Mouse (Mus musculus) stomach, postnatal 0 days (tissue): ENCODE measurements around the gene Fbxo10. TPM values are rescaled to one million over a fixed set of nuclear protein-coding genes. Genes with fewer than 3 reads are reported as not detected.

Experiments used
- ATAC-seq: fragments of 200-750 bp; cut with Nextera tagmentation; 2 replicates; pipeline ENCODE4 v1.8.0; 2017; ENCODE audit not compliant: low FRiP score, low TSS enrichment
- DNase-seq: peaks from one replicate; pipeline ENCODE4 v3.0.0-alpha.2; 2016; ENCODE audit warnings: low spot score
- H3K27ac ChIP-seq: fragments of 300-500 bp; sonication (generic); replicated peaks from 2 replicates; pipeline ENCODE4 v1.5.1; 2014; ENCODE audit warnings: mild to moderate bottlenecking, control low read depth
- H3K27me3 ChIP-seq: fragments of 300-500 bp; sonication (generic); 2 replicates; pipeline ENCODE4 v1.6.1; 2014; ENCODE audit warnings: low read length; ENCODE audit not compliant: control insufficient read depth, insufficient read depth
- H3K36me3 ChIP-seq: fragments of 300-500 bp; sonication (generic); 2 replicates; pipeline ENCODE4 v1.6.1; 2014; ENCODE audit warnings: low read length, mixed read lengths; ENCODE audit not compliant: control insufficient read depth, insufficient read depth
- H3K4me1 ChIP-seq: fragments of 300-500 bp; sonication (generic); replicated peaks from 2 replicates; pipeline ENCODE4 v1.6.1; 2014; ENCODE audit warnings: antibody characterized with exemption; ENCODE audit not compliant: control insufficient read depth, insufficient read depth
- H3K4me2 ChIP-seq: fragments of 300-500 bp; sonication (generic); replicated peaks from 2 replicates; pipeline ENCODE4 v1.6.1; 2014; ENCODE audit warnings: low read depth, mild to moderate bottlenecking, control low read depth, moderate library complexity
- H3K4me3 ChIP-seq: fragments of 300-500 bp; sonication (generic); 2 replicates; pipeline ENCODE4 v1.5.1; 2014; ENCODE audit warnings: low read depth, low read length, control low read depth
- H3K9ac ChIP-seq: fragments of 300-500 bp; sonication (generic); 2 replicates; pipeline ENCODE4 v1.6.1; 2014; ENCODE audit warnings: mild to moderate bottlenecking, low read length, control low read depth, mixed read lengths
- H3K9me3 ChIP-seq: fragments of 300-500 bp; sonication (generic); 2 replicates; pipeline ENCODE4 v1.6.1; 2016; ENCODE audit warnings: low read length; ENCODE audit not compliant: control insufficient read depth
- CTCF ChIP-seq: IDR thresholded peaks from 2 replicates; pipeline ENCODE4 v1.5.1; 2016; ENCODE audit warnings: antibody characterized with exemption, low read depth, mild to moderate bottlenecking, moderate library complexity
- EP300 ChIP-seq: optimal IDR thresholded peaks from 2 replicates; pipeline ENCODE3; 2016; ENCODE audit warnings: antibody characterized with exemption
- WGBS: fragments of 180-500 bp; shearing (Covaris S2); extraction: QIAGEN DNeasy Blood & Tissue Kit; methylation state at CpG from one replicate; pipeline ENCODE4 v1.1.7; 2014; 5-methylcytosine and 5-hydroxymethylcytosine counted together
- polyA plus RNA-seq: library from polyadenylated mRNA; unstranded; fragments of >200 nt; fragmentation: Nextera tagmentation; extraction: Ambion mirVana; gene quantifications from 2 replicates; pipeline ENCODE4 v1.2.1, GENCODE M21; 2015

The Fbxo10 gene
- polyA plus RNA-seq, result 3.7 and 4.1 TPM in 2 replicates

DNA sequence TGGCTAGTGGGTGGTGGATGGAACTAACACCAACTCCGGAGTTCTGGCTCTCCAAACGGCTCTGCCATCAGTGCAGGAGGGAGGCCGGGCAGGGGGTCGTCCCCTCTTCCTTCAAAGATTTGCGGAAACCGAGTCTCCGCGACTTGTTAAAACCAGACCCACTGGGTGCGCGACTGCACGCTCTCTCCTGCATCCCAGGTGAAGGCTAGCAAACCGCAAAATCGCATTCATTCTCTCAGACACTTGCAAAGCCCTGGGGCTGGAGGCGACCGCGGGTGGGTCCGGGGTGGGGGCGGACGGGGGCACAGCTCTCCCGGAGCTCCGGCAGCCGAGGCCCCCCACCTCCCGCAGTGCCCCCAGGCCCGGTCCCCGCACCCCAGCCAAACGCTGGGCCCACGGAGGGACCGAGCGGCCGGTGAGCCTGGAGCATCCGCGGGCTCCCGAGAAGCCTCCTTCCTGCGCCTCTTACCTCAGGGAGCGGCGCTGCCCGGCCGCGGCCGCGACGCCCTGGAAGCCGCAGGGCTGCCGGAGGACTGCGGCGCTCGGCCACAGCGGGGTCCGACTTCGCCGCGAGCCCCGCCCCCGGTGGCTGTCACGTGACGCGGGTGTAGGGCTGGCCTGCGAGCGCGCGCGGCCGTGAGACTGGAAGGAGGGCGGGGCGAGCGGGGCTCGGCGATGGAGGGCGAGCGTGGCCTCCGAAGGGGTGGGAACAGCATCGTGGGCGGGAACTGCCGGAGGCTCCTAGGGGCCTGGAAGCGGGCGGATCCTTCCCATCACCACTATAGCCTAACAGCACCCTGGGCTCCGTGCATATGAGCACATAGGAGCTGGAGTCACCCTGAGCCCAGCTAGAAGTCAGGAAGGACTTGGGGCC is at the start of gene Fbxo10:
Gene Fbxo10 (minus strand): TSS at position 584 of the 874 bp plus-strand sequence.
- no peaks in the 10 kb centered on the region for H3K27me3 ChIP-seq

DNA sequence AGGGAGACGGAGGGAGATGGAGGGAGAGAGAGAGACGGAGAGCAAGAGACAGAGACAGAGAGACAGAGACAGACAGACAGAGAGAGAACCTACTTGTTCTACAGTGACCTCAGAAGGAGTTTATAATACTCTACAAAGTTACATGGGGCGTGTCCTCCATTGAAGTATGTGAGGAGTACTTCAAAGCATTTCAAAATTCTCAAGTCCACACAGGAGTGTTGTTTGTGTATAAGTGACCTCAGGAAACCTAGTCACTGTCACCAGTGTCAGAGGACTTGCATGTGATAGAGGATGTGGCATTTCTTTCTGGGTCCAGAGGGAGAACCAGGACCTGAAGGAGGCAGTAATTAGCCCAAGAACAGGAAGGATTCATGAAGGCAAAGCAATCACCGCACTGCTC is 46.6 kb upstream of the Fbxo10 start:
- no peaks in the 10 kb centered on the region for H3K27me3 ChIP-seq
- H3K9me3 ChIP-seq, result no peaks in the 10 kb centered on the region
- no peaks in the 10 kb centered on the region for H3K36me3 ChIP-seq
- DNase-seq (no peak), ATAC-seq (no peak)
- no peaks in the 10 kb centered on the region for H3K4me1 ChIP-seq
- H3K9ac ChIP-seq, result no peak overlapping the region
- TF ChIP-seq EP300 (no peak), CTCF (no peak)
- no peak overlapping the region for H3K4me3 ChIP-seq
- H3K27ac ChIP-seq, result no peak overlapping the region
- WGBS, result 55% methylated on average over 4 of the region's 4 CpGs
- H3K4me2 ChIP-seq, result no peak overlapping the region

More for the DNA sequence above, at the start of gene Fbxo10:
- ATAC-seq, result peak; percentile 95
- Histone ChIP-seq H3K4me2 (peak within 1 kb of the TSS; percentile 93), H3K36me3 (no peaks in the 10 kb centered on the region), H3K9me3 (no peaks in the 10 kb centered on the region), H3K4me3 (peak within 1 kb of the TSS; percentile 80), H3K9ac (peak within 1 kb of the TSS; percentile 89), H3K27ac (peak within 1 kb of the TSS; percentile 77), H3K4me1 (0 out of 2 replicates have a peak, but pooled peaks cover 4% of the 10 kb centered on the region)
- TF ChIP-seq EP300 (no peak), CTCF (no peak)
- peak; percentile 92 for DNase-seq
- WGBS, result under 1% methylated on average over 59 of the region's 77 CpGs

DNA sequence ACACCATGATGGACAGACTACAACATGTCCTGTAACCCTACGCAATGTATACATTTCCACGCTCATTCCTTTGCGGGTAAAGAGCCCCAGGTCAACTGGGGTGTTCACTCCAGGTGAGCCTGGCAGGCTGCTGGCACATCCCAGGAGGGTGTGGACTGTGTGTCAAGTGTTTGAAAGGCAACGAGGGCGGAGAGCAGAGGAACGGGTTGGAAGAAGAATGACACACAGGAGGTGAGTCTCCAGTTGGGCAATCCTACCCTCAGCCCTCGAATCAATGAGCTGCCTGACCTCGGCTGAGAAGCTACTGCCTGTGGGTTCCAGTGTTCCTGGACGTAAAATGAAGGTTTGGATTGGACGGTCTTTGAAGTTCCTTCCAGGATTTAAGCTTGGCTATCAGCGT is 36.9 kb upstream of the Fbxo10 start:
- Histone ChIP-seq H3K27ac (no peak overlapping the region), H3K9ac (no peak overlapping the region), H3K4me1 (no peaks in the 10 kb centered on the region), H3K4me2 (no peak overlapping the region), H3K9me3 (no peaks in the 10 kb centered on the region), H3K27me3 (no peaks in the 10 kb centered on the region), H3K36me3 (no peaks in the 10 kb centered on the region), H3K4me3 (no peak overlapping the region)
- TF ChIP-seq CTCF, result no peak
- peak; percentile 24 for DNase-seq
- ATAC-seq, result peak; percentile 85
- WGBS, result 72% methylated on average over 11 of the region's 11 CpGs

DNA sequence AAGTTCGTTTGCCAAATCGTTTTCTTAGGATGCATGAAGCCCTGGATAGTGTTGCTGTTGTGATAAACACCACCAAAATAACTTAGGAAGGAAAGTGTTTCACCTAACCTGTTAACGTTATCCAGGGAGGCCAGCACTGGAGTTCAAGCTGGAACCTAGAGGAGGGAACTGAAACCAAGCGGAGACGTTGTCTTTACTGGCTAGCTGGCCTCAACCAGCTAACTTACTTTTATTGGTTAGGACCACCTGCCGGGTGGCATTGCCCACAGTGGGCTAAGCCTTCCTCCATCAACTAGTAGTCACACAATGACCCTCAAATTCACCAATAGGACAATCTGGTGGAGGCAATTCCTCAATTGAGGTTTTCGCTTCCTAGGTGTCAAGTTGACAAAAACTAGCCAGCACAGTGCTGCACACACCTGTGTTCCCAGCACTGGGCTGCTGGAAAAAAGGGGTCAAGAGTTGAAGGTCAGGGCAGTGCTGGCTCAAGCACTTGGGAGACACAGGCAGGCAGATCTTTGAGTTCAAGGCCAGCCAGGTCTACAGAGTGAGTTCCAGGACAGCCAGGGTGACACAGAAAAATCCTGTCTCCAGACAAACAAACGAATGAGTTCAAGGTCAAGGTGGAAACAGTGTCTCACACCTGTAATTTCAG is 24.2 kb upstream of the Fbxo10 start:
- Histone ChIP-seq H3K27me3 (no peaks in the 10 kb centered on the region), H3K27ac (no peak overlapping the region), H3K36me3 (peaks cover 2% of the 10 kb centered on the region; the same call in 1 of the 2 replicates), H3K4me3 (no peak overlapping the region), H3K9me3 (no peaks in the 10 kb centered on the region), H3K4me1 (no peaks in the 10 kb centered on the region), H3K4me2 (peak overlapping the region; percentile 15; the same call in 1 of the 2 replicates), H3K9ac (no peak overlapping the region)
- ATAC-seq (no peak), DNase-seq (no peak)
- TF ChIP-seq CTCF, result no peak
- no peak for TF ChIP-seq EP300
- WGBS, result 63% methylated on average over 8 of the region's 8 CpGs

DNA sequence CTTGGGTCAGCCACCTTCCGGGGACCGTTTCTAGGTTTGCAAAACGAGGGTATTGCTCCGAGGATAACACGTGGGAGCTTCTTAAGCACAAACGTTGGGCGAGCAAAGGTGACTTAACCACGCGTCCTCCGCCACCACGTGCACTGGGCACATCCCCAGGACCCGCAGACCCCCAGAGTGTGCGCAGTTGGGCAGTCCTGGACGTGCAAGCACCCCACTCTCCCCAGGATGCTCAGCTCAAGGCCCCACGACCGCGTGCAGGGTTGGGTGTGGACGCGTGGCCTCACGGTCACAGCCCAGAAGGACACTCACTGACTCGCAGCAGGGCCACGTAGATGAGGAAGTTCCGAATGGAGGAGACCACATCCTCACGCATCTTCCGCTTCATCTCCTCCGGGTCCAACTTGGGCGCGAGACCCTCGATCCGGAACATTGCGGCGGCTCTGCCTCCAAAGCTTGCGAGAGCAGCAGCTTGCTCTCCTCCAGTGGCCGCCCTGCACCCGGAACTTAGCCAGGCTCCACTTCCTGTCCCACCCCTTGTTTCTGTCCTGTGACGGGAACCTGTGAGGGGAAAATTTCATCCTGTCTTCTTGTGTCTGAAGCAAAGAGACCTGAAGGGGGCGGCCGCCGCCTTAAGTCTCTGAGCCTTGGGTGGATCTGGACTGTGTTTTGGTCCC is 23.3 kb upstream of the Fbxo10 start, which contains the start of gene Tomm5:
Gene Tomm5 (minus strand): TSS at position 514 of the 677 bp plus-strand sequence.
- peak within 1 kb of the TSS; percentile 75 for H3K4me3 ChIP-seq
- TF ChIP-seq EP300 (no peak), CTCF (peak; percentile 92)
- H3K4me2 ChIP-seq, result peak within 1 kb of the TSS; percentile 70
- no peaks in the 10 kb centered on the region for H3K9me3 ChIP-seq
- H3K27me3 ChIP-seq, result no peaks in the 10 kb centered on the region
- no peaks in the 10 kb centered on the region for H3K4me1 ChIP-seq
- H3K9ac ChIP-seq, result peak within 1 kb of the TSS; percentile 84
- H3K36me3 ChIP-seq, result peaks cover 5% of the 10 kb centered on the region
- ATAC-seq (peak; percentile 96), DNase-seq (peak; percentile 91)
- H3K27ac ChIP-seq, result peak within 1 kb of the TSS; percentile 76
- under 1% methylated on average over 39 of the region's 39 CpGs for WGBS
